Mouse (Mus musculus) G1E (cell line): ENCODE measurements around the gene Psmd13.

ENCODE experiments used
- CTCF ChIP-seq: IDR thresholded peaks from 2 replicates; pipeline ENCODE4 v1.5.1; 2012; ENCODE audit warnings: low read depth, low read length, inconsistent platforms, mixed read lengths
- GATA1 ChIP-seq: IDR thresholded peaks from 2 replicates; pipeline ENCODE4 v1.6.1; 2012; ENCODE audit warnings: borderline replicate concordance, low read length, inconsistent platforms, mixed read lengths
- GATA2 ChIP-seq: IDR thresholded peaks from 2 replicates; pipeline ENCODE4 v1.6.1; 2012; ENCODE audit warnings: low read depth, low read length, inconsistent platforms, borderline replicate concordance
- POLR2AphosphoS5 ChIP-seq: IDR thresholded peaks from 2 replicates; pipeline ENCODE4 v1.6.1; 2012; ENCODE audit warnings: low read depth, low read length, inconsistent platforms; ENCODE audit not compliant: insufficient replicate concordance
- TAL1 ChIP-seq: conservative IDR thresholded peaks from 2 replicates; pipeline ENCODE4 v1.6.1; 2012; ENCODE audit warnings: low read depth, low read length, inconsistent platforms, mixed read lengths

DNA sequence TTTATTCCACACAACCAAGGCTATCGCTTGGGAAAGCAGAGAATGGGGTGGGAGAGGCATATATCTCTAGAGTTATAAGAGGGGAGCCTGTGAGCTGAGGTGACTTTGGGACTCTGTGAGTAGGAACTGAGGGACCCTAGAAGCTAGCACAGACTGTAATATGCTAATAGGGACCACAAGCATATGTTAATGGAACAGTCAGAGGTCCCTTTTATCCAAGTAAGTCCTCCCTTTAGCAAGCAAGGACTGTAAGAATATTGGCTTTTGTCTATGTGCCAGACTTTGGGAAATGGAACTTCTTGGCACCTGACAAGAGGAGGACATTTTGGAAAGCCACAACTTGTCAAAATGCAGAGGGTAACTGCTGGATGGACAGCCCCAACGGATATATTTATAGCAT, 57.1 kb downstream of the Psmd13 start:
- TF ChIP-seq CTCF: no peak
- no peak for TF ChIP-seq GATA1
- no peak for TF ChIP-seq TAL1
- no peak for TF ChIP-seq GATA2
- TF ChIP-seq POLR2AphosphoS5: no peak
